Mouse (Mus musculus) midbrain, embryonic 14.5 days (tissue): Measurements from ENCODE around the gene Nprl2. TPM values are rescaled to one million over a fixed set of nuclear protein-coding genes. Genes with fewer than 3 reads are reported as not detected.
"Not testable (repeated sequence)": the region's sequence is repeated elsewhere in the genome, so short reads cannot be mapped to it uniquely, and the experiment has no call there.

Experiments used
- ATAC-seq: fragments of 200-750 bp; cut with Nextera tagmentation; 2 replicates; pipeline ENCODE4 v1.8.0; 2017; ENCODE audit warnings: moderate number of reproducible peaks, moderate library complexity; ENCODE audit not compliant: low FRiP score, low TSS enrichment
- DNase-seq: peaks from one replicate; pipeline ENCODE4 v3.0.0-alpha.2; 2015
- H3K27ac ChIP-seq: fragments of 300-500 bp; sonication (generic); replicated peaks from 2 replicates; pipeline ENCODE4 v1.5.1; 2014; ENCODE audit warnings: mild to moderate bottlenecking, low read depth, low read length, moderate library complexity
- H3K27me3 ChIP-seq: fragments of 300-500 bp; sonication (generic); 2 replicates; pipeline ENCODE4 v1.6.1; 2014; ENCODE audit warnings: low read length, control low read depth, mixed read lengths; ENCODE audit not compliant: control insufficient read depth, insufficient read depth
- H3K36me3 ChIP-seq: fragments of 300-500 bp; sonication (generic); 2 replicates; pipeline ENCODE4 v1.6.1; 2014; ENCODE audit warnings: low read length, control low read depth; ENCODE audit not compliant: control insufficient read depth, insufficient read depth
- H3K4me1 ChIP-seq: fragments of 300-500 bp; sonication (generic); 2 replicates; pipeline ENCODE4 v1.6.1; 2014; ENCODE audit warnings: mild to moderate bottlenecking, antibody characterized with exemption, low read length, control low read depth; ENCODE audit not compliant: control insufficient read depth, insufficient read depth
- H3K4me2 ChIP-seq: fragments of 300-500 bp; sonication (generic); 2 replicates; pipeline ENCODE4 v1.6.1; 2014; ENCODE audit warnings: mild to moderate bottlenecking, low read length, moderate library complexity
- H3K4me3 ChIP-seq: fragments of 300-500 bp; sonication (generic); replicated peaks from 2 replicates; pipeline ENCODE4 v1.5.1; 2014; ENCODE audit warnings: low read depth, low read length
- H3K9ac ChIP-seq: fragments of 300-500 bp; sonication (generic); replicated peaks from 2 replicates; pipeline ENCODE4 v1.6.1; 2014; ENCODE audit warnings: mild to moderate bottlenecking, low read length, moderate library complexity
- H3K9me3 ChIP-seq: fragments of 300-500 bp; sonication (generic); 2 replicates; pipeline ENCODE4 v1.6.1; 2016; ENCODE audit warnings: low read length, control low read depth, mixed read lengths; ENCODE audit not compliant: control insufficient read depth
- WGBS: fragments of 180-500 bp; shearing (Covaris S2); extraction: QIAGEN DNeasy Blood & Tissue Kit; methylation state at CpG from one replicate; pipeline ENCODE4 v1.1.7; 2014; 5-methylcytosine and 5-hydroxymethylcytosine counted together
- polyA plus RNA-seq: library from polyadenylated mRNA; unstranded; fragments of >200 nt; fragmentation: Nextera tagmentation; extraction: Ambion mirVana; gene quantifications from 2 replicates; pipeline ENCODE4 v1.2.1, GENCODE M21; 2014

Nprl2 gene
- polyA plus RNA-seq, 1 experiment from 2014 or later: 69.4 TPM

DNA sequence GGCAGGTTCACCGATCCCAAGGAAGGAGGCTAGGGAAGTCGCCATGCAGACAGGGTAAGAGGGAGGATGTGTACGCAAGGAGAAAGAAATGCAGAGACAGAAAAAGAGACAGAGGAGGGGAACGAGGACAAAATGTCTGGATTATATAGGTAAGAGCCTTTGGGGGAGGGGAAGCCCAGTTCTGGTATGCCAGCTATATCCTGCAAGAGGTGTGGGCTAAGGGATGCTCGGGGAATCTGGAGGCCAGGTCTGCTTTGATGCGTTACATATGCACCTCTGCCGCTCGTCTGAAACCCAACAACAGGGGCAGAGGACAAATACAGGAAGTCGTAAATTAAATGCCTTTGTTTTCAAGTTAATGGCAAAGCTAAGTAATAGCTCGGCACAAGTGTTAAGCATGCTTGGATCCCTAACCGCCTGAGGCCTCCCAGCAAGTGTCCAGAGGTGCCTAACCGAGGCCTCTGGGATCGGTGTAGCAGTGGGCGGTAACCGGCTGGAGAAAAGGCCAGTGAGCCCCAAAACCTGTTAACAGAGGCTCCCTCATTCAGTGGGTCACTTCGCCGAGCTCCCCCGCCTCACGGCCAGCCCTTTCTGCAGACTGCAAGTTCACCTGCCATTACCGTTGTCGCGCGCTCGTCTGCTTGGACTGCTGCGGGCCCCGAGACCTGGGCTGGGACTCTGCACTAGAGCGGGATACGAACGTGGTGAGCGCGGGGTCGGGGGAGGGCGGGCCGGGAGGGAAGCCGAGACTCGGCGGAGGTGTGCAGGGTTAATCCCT lies 11.7 kb downstream of the Nprl2 start:
- Histone ChIP-seq H3K4me2 (peak overlapping the region; percentile 92), H3K9ac (peak overlapping the region; percentile 76), H3K9me3 (no peaks in the 10 kb centered on the region), H3K27ac (peak overlapping the region; percentile 88), H3K4me1 (peaks cover 26% of the 10 kb centered on the region), H3K27me3 (peaks cover 30% of the 10 kb centered on the region), H3K36me3 (peaks cover 20% of the 10 kb centered on the region), H3K4me3 (peak overlapping the region; percentile 73)
- WGBS: 8% methylated on average over 37 of the region's 37 CpGs
- DNase-seq: no peak
- peak; percentile 76; the same call in 1 of the 2 replicates for ATAC-seq

DNA sequence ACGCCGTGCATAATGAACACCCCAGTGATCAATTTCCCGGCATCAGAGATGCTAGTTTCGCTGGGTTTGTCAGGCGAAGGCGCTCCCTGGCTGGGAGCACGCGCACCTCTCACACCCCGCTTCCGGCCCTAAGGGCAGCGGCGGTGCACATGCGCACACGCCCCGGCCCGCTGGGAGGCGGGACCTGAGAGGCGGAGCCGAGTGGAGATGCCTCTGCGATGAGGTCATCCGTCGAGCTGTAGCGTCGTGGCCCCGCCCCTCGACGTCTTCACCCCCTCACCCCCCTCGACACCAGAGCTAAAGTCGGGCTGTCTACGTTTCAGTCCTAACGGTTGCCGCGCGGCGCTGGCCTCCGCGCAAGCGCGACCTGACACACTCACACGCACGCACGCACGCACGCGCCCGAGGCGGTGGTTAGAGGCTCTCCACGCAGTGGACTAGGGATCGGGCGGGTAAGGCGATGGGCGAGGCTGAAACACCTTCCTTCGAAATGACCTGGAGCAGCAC lies 12.3 kb downstream of the Nprl2 start:
- Histone ChIP-seq H3K4me3 (peak overlapping the region; percentile 73), H3K4me2 (peak overlapping the region; percentile 92), H3K4me1 (peaks cover 26% of the 10 kb centered on the region), H3K27me3 (peaks cover 30% of the 10 kb centered on the region), H3K27ac (peak overlapping the region; percentile 88), H3K9me3 (no peaks in the 10 kb centered on the region), H3K36me3 (peaks cover 27% of the 10 kb centered on the region), H3K9ac (peak overlapping the region; percentile 76)
- ATAC-seq (peak; percentile 94), DNase-seq (peak; percentile 100)
- under 1% methylated on average over 53 of the region's 53 CpGs for WGBS

GRCm38 (mm10) chr9:107555031-107555457 lies 13.0 kb downstream of the Nprl2 start:
- H3K9me3 ChIP-seq: no peaks in the 10 kb centered on the region
- peaks cover 33% of the 10 kb centered on the region for H3K36me3 ChIP-seq
- DNase-seq: peak; percentile 54
- no peak for ATAC-seq
- H3K27me3 ChIP-seq: peaks cover 30% of the 10 kb centered on the region
- H3K4me1 ChIP-seq: peaks cover 26% of the 10 kb centered on the region
- peak overlapping the region; percentile 73 for H3K4me3 ChIP-seq
- H3K27ac ChIP-seq: peak overlapping the region; percentile 88
- peak overlapping the region; percentile 76 for H3K9ac ChIP-seq
- WGBS: under 1% methylated on average over 23 of the region's 23 CpGs
- H3K4me2 ChIP-seq: peak overlapping the region; percentile 92

DNA sequence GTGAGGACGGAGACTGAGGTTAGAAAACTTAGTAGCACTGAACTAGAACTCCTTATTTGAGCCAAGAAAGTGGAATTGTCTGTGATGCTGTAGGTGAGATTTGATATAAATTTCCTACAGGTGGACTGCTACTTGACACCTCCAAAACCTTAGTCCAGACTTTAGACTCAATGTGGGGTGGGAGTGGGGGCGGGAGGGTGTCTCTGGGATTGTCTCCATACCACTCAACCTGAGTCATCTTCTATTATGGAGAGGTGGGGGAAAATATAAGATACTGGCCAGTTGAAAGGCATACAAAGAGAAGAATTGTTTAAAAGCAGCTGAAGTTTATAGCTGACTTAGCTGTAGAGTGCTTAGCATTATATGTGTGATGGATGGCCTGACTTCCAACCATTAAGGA lies 13.7 kb downstream of the Nprl2 start:
- H3K36me3 ChIP-seq: peaks cover 40% of the 10 kb centered on the region
- ATAC-seq: no peak
- peaks cover 23% of the 10 kb centered on the region for H3K27me3 ChIP-seq
- H3K4me1 ChIP-seq: peaks cover 26% of the 10 kb centered on the region
- H3K4me3 ChIP-seq: peak overlapping the region; percentile 73
- no peak overlapping the region for H3K27ac ChIP-seq
- peak overlapping the region; percentile 76; the same call in 1 of the 2 replicates for H3K9ac ChIP-seq
- 48% methylated on average over 2 of the region's 2 CpGs for WGBS
- no peak for DNase-seq
- H3K4me2 ChIP-seq: peak overlapping the region; percentile 92
- no peaks in the 10 kb centered on the region for H3K9me3 ChIP-seq

DNA sequence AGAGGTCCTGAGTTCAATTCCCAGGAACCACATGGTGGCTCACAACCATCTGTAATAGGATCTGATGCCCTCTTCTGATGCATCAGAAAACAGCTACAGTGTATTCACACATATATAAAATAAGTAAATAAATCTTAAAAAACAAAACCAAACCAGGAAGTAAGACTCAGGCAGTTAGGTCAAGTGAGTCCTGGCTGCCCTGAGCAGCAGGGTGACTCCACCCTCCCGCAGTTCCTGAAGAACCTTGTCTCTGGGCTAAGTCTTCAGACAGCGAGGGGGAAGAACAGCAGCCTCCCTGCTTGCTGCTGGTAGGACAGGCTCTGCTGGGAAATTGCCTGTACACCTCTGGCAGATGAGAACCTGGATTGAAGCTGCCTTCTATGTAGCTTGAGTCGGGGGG lies 14.3 kb downstream of the Nprl2 start:
- peak overlapping the region; percentile 92 for H3K4me2 ChIP-seq
- no peaks in the 10 kb centered on the region for H3K9me3 ChIP-seq
- DNase-seq: no peak
- no peak for ATAC-seq
- peak overlapping the region; percentile 76; the same call in 1 of the 2 replicates for H3K9ac ChIP-seq
- WGBS: 83% methylated on average over 3 of the region's 3 CpGs
- H3K27me3 ChIP-seq: peaks cover 17% of the 10 kb centered on the region
- no peak overlapping the region for H3K27ac ChIP-seq
- H3K4me3 ChIP-seq: 0 out of 2 replicates have a peak overlapping the region, but pooled peaks have one; percentile 73
- H3K4me1 ChIP-seq: peaks cover 23% of the 10 kb centered on the region
- H3K36me3 ChIP-seq: peaks cover 46% of the 10 kb centered on the region

- WGBS: under 1% methylated on average over 46 of the region's 46 CpGs
- Histone ChIP-seq H3K27me3 (no peaks in the 10 kb centered on the region), H3K9ac (peak within 1 kb of the TSS; percentile 77), H3K36me3 (peaks cover 68% of the 10 kb centered on the region), H3K4me2 (peak within 1 kb of the TSS; percentile 71), H3K27ac (peak within 1 kb of the TSS; percentile 62), H3K4me1 (peaks cover 19% of the 10 kb centered on the region), H3K4me3 (peak within 1 kb of the TSS; percentile 78), H3K9me3 (no peaks in the 10 kb centered on the region)
- DNase-seq: peak; percentile 95
- peak; percentile 96 for ATAC-seq
Observed at GRCm38 (mm10) chr9:107563029-107563581, 21.1 kb downstream of the Nprl2 start, which contains the start of gene Tusc2. Gene Tusc2 (plus strand): TSS chr9:107563255.

- H3K9ac ChIP-seq, ATAC-seq, DNase-seq, H3K4me2 ChIP-seq, H3K27me3 ChIP-seq, H3K9me3 ChIP-seq, H3K27ac ChIP-seq, H3K4me3 ChIP-seq: not testable (repeated sequence)
- Histone ChIP-seq H3K36me3 (peaks cover 46% of the 10 kb centered on the region), H3K4me1 (peaks cover 31% of the 10 kb centered on the region)
- WGBS: 45% methylated on average over 5 of the region's 5 CpGs
Observed at GRCm38 (mm10) chr9:107565556-107565955, 23.5 kb downstream of the Nprl2 start.

- ATAC-seq (no peak), DNase-seq (peak; percentile 84)
- H3K9ac ChIP-seq: no peak overlapping the region
- H3K9me3 ChIP-seq: no peaks in the 10 kb centered on the region
- H3K27ac ChIP-seq: no peak overlapping the region
- peak overlapping the region; percentile 17; the same call in 1 of the 2 replicates for H3K4me2 ChIP-seq
- WGBS: 63% methylated on average over 15 of the region's 15 CpGs
- H3K4me3 ChIP-seq: 0 out of 2 replicates have a peak overlapping the region, but pooled peaks have one; percentile 2
- H3K4me1 ChIP-seq: peaks cover 37% of the 10 kb centered on the region
- H3K27me3 ChIP-seq: no peaks in the 10 kb centered on the region
- peaks cover 46% of the 10 kb centered on the region for H3K36me3 ChIP-seq
Observed at GRCm38 (mm10) chr9:107566041-107566709, 24.1 kb downstream of the Nprl2 start.
